Mouse (Mus musculus) E14TG2a.4 (cell line): ENCODE results near the gene Nphs2.

ENCODE experiments used
- CTCF ChIP-seq: conservative IDR thresholded peaks from 2 replicates; pipeline ENCODE4 v1.5.1; 2014; ENCODE audit warnings: low read length
- NANOG ChIP-seq: IDR thresholded peaks from 2 replicates; pipeline ENCODE4 v1.6.1; 2014; ENCODE audit warnings: borderline replicate concordance, low read length, mixed read lengths

DNA sequence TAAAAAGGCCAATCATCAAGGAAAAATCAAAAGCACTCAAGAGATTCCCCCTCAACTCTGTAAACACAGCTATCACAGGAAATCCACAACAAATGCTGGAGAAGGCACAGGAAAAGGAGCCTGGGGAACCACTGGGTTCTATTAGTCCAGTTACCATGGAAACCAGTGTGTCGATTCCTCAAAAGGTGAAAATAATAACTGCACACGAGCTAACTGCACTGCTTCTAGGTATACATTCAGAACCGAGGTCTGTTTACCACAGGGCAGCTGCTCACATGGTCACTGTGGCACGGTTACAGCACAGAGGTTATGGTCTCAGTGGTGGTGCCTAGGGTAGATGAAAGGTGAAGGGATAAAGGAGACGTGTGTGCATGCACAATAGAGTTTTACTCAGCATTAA is 38.9 kb upstream of the Nphs2 start:
- no peak for TF ChIP-seq CTCF
- TF ChIP-seq NANOG = no peak
